Mouse (Mus musculus) lung, postnatal 36 days (tissue): ENCODE results near the gene Ganab.
A peak's percentile ranks its signal among the peaks of the same experiment; 100 is the strongest.
"Not testable (repeated sequence)": the region's sequence is repeated elsewhere in the genome, so short reads cannot be mapped to it uniquely, and the experiment has no call there.

Experiments
- DNase-seq: peaks from one replicate; pipeline ENCODE4 v3.0.0; 2022; ENCODE audit warnings: mixed read lengths

The Ganab gene

DNA sequence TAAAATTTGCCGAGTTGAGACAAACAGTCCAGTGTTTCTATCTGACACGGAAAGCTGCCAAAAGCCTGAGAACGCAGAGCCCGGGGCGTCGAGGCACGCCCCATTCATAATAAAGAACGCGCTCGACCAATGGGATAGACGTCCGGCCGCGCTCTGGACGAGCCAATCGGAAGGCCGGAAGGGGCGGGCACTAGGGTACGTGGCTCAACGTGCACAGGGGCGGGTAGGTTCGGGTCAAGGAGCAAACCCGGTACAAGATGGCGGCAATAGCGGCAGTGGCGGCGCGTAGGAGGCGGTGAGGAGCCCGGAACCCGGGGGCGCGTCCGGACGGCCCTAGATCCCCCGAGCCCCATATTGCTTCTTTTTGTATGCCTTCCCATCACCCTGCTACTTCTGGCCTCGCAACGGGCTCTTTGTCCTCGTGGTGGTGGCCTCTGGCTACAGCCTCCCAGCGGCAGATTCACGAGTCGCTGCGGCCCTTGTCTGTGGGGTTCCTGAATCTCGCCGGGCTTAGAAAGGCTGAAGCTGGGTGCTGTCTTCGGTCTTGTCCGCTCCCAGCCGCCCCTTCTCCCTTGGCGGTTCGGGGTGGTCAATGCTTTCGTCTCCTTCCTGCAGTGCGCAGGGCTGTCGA is at the start of gene Ganab:
TSS of gene Ganab (plus strand) at position 207 of the 631 bp plus-strand sequence.
- peak; percentile 98 for DNase-seq

DNA sequence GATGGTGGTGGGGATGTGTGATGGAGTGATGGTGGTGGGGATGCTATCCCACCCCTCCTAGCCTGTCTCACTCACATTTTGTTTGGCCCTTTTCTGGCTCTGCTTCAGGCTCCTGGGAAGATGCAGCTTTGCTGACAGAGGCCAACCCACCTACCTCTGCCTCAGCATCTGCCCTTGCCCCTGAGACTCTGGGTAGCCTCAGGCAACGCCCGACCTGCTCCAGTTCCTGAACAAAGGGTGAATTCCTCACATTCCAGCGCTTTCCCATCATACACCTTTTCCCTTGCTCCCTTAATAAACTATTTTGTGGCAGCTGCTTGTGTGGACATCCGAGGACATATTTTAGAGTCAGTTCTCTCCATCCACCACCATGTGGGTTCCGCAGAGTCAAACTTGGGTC is 49.5 kb upstream of the Ganab start:
- no peak for DNase-seq

DNA sequence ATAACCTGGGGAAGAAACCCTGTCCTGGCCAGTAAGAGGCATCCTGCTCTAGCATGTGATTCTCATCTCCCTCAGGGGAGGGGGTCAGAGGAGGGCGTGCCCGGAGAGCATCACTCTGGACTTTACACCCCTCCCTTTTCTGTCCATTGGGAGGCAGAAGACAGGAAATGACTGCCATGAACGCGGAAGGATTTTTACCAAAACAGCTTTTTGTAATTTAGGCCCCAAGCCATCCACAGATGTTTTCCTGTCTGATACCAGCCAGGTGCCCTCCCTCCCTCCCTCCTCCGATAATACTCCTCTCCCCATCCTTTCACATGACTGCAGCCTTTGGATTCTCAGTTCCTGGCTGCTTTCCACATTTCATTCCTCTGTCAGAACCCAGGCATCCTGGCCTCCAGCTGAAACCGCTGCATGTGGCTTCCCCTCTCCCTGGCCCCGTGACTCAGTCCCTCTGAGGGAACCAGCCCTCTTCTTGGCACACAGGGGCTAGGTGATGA is 47.4 kb upstream of the Ganab start, which contains the start of gene Lrrn4cl:
TSS of gene Lrrn4cl (plus strand) at position 367 of the 500 bp plus-strand sequence.
- DNase-seq = peak; percentile 36

DNA sequence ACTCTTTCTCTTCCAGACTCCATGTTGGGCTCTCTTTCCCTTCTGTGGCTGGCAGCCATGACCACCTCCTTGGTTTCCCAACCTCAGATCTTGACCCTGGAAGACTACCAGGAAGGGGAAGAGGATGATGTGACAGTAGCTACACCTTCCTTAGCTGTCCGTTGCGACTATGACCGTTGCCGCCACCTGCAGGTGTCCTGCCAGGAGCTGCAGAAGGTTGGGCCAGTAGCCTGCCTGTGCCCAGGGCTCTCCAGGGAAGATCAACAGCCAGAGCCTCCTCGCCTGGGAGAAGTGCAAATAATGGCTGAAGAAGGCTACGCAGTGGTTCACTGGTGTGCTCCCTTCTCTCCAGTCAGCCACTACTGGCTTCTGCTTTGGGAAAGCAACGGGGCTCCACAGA is 46.2 kb upstream of the Ganab start:
- peak; percentile 59 for DNase-seq

DNA sequence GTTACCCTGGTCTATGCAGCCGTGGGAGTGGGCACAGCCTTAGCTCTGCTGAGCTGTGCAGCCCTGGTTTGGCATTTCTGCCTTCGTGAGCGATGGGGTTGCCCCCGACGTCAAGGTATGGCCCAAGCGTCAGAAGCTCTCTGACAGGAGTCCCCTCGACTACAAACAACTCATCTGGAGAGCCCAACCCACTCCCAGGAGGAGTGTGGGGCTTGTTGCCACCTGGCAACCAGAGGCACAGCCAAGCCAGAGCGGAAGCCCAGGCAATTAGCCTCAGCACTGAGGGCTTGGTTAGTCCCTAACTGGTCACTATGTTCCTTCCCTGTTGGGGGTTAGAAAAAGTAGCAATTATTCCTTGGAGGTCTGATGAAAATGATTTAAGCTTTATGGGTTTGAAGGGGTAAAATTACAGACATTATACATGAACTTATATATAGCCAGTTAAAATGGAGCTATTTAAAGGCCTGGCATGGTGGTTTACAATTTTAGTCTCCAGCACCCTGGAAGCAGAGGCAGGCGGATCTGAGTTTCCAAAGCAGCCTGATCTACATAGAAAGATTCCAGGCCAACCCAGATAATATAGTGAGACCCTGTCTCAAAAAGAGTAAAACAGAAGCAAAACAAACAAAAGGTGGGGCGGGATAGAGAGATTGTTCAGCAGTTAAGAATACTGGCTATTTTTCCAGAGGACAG is 45.5 kb upstream of the Ganab start:
- no peak for DNase-seq

DNA sequence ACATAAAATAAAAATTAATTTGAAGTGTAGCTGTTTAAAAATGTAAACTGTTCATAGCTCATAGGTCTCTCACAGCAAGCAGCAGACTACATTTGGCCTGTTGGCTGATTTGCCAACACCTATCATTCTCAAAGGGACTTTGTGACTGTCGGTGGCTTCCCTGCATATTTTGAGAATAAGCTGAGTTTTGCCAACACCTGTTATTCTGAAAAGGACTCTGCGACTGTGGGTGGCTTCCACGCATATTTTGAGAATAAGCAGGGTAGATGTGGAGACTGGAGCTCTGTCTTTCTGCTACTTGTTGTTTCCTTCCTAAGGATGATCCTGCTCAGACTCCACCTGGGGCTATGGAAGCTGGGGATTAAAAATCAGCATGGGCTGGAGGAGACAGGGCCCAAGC is 44.8 kb upstream of the Ganab start:
- DNase-seq = no peak

DNA sequence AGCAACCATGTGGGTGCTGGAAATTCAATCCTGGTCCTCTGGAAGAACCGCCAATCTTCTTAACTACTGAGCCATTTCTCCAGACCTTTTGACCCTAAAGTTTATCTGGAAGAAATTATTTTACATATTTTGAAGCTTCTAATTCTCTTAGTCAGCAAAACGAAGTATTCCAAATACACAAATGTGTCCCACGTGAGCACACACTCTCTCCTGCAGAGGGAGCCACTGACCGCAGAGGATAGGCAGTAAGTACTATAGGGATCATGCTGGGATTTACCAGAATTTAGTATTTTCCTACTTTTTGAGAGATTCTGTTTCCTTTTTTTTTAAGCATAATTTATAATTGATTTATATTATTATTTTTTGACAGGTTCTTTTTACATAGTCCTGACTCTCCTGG is 40.2 kb upstream of the Ganab start:
- peak; percentile 84 for DNase-seq

DNA sequence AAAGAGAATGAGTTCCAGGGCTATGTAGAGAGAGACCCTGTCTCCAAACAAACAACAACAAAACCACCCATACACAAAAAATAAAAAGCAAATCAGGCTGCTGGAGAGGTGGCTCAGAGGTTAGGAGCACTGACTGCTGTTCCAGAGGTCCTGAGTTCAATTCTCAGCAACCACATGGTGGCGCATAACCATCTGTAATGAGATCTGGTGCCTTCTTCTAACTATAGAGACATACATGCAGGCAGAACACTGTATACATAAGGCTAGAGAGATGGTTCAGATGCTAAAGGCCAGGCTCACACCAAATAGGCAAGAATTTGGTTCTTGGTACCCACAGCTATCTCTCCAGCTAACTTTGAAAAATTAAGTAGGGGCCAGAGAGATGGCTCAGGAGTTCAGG is 38.9 kb upstream of the Ganab start:
- peak; percentile 74 for DNase-seq

DNA sequence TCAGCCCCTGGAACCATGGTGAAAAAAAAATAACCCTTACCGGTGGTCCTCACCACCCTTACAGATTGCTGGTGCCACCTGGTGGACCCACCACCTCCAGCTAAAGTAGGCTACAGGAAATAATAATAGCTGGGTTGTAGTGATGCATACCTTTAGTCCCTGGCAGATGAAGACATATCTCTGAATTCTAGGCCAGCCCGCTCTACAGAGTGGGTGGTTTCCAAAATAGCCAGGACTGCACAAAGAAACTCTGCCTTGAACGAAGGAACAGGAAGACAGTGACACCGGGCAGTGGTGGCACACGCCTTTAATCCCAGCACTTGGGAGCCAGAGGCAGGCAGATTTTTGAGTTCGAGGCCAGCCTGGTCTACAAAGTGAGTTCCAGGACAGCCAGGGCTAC is 33.6 kb upstream of the Ganab start:
- no peak for DNase-seq

DNA sequence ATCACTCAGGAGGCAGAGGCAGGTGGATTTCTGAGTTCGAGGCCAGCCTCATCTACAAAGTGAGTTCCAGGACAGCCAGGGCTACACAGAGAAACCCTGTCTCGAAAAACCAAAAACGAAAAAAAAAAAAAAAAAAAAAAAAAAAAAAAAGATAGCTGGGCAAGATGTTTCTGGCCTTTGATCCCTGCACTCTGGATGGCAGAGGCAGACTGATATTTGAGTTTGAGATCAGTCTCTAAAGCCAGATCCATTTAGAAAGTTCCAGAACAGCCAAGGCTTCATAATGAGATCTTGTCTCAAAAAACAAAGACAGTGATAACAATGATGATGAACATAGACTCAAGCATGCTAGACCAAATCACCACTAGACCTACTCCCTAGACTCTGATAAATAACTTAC is 27.5 kb upstream of the Ganab start:
- DNase-seq = not testable (repeated sequence)

DNA sequence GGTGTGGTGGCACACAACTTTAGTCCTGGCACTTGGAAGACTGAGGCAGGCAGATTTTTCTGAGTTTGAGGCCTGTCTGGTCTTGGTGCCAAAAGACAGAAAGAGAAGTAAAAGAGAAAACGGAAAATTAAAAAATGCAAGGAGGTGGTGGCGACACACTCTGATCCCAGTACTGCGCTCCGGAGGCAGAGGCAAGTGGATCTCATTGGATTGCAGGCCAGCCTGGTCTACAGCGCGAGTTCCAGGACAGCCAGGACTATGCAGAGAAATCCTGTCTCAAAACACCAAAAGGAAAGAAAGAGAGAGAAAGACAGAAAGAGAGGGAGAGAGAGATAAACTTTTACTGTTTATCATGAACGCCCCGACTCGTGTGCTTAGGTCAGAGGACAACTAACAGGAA is 27.0 kb upstream of the Ganab start:
- DNase-seq = no peak

DNA sequence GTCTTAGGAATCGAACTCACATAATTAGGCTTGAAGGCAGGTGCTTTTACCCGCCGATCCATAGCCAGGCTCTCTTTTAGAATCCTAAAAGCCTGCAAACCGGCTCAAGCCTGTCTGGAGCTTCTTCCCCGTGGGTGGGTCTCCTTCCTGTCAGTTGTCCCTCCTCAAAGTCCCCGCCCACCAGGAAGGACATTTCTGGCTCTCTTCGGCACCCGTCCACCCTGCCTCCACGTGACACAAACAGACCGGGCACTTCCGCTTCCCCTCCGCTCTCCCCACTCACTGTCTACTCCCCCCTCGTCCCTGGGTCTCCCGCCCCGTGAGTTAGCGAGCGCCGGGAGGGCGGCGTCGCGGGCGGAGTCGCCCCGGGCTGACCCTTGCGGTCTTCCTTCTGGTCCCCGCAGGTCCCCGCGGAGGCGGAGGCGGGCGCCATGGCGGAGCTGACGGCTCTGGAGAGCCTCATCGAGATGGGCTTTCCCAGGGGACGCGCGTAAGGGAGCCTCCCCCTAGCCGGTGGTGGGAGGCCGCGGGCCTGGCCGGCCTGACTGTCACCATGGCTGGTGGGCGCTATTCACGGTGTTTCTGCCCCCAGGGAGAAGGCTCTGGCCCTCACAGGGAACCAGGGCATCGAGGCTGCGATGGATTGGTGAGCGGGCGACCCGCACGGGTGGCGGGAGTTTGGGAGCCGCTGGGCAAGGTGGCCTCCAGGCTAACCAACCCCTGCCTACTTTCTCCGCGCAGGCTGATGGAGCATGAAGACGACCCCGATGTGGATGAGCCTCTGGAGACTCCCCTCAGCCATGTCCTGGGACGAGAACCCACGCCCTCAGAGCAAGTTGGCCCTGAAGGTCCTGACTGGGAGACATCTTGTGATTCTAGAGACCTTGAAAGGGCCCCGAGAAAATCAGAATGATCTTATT is 26.3 kb upstream of the Ganab start, which contains the start of gene Ubxn1:
TSS of gene Ubxn1 (plus strand) at position 230 of the 920 bp plus-strand sequence.
- DNase-seq = peak; percentile 98

DNA sequence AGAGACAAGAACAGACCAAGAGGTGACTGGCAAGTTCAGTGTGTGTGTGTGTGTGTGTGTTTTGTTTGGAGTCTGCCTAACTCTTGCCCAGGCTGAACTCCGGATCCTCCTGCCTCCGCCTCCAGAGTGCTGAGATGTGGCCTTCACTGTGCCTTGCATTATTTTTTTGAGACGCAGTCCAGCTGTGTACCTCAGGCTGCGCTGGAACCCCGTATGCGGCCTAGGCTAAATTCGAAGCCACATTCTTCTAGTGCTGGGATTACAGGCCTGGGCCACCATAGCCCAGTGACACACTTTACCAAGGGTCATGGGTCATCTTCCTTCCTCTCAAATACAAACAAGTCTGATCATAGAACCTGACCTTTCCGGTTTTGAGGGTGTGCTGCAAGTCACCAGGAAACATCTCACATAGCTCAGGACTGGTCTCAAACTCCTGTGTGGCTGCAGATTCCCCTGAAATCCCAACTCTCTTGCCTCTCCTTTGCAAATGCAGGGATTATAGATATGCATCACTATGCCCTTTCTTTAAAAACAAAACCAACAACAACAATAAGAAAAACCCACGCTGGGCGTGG is 25.5 kb upstream of the Ganab start:
- DNase-seq = no peak

DNA sequence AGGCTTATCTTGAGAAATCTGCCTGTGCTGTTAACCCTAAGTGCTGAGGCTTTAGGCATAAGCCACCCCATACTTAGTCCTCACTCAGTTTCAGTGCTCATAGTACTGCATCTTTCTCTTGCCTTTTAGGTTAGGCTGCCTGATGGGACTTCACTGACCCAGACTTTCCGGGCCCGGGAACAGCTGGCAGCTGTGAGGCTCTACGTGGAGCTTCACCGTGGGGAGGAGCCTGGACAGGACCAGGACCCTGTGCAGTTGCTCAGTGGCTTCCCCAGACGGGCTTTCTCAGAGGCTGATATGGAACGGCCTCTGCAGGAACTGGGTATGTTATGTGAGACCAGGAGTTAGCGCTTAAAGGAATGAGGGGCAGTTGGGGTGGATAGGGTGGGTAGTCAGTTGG is 22.8 kb upstream of the Ganab start:
- no peak for DNase-seq

DNA sequence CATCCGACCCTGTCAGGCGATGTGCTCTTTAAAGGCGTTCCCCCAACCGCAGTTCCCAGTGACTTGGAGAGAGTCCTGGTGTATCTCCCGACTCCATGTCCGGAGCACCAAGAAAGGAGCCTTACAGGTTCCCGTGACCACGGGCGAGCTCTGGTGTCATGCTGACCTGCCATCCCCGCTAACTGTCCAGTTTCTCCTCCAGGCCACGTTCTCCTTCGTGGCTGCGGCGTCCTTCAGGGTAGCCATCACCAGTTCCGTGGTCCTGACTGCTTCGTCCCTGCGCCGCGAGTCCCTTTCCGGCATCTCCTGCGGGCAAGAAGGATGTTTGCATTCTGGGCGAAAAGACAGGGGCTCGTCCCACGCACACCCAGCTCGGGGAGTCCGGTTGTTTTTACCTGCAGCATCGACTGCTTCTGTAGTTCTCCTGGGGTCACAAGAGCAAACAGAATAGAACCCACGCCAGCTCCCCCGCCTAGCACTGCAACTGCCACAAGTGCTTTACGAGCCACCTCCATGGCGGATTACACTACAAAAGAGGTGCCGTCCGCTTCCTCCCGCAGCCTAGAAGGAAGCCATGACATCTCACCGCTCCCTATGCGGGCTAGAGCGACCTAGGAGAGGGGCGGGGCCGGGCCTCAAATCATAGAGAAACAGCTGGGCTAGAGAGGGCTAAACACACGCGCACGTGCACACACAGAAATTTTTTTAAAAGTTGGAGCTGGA is 17.4 kb upstream of the Ganab start, which contains the start of gene Uqcc3:
TSS of gene Uqcc3 (minus strand) at position 613 of the 723 bp plus-strand sequence.
- DNase-seq = peak; percentile 96

DNA sequence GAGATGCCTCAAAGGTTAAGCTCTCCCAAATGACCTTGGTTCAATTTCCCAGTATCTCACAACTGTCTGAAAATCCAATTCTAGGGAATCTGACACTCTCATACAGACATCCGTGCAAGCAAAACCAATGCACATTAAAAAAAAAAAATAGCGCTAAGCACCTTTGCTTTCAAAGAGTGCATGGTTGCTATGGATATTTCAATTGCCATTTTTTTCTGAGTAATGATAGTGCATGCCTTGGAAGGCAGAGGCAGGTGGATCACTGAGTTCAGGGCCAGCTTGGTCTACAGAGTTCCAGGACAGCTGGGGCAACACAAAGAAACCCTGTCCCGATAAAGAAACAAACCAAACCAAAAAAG is 16.9 kb upstream of the Ganab start:
- DNase-seq = no peak

DNA sequence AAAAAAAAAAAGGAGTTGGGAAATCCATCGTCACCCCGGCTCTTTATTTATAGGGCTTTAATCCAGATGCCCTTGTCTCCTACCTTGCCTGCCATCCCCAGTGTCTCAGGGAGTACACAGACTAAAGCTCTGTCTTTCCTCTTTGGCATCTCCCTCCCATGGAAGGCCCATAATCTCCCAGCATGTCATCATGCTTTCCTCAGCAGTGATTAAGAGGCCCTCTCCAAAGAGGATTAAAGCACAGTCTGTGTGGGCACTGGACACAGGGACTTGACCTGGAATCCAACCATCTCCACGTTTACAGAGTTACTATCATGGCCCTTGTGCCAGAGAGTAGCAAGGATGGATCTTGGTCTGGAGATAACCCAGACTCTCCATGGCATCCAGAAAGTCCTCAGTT is 14.3 kb upstream of the Ganab start, which contains the start of the genes Lbhd1 and Gm49403:
TSS of gene Lbhd1 (plus strand) at position 117 of the 400 bp plus-strand sequence.
TSS of gene Gm49403 (plus strand) at position 315 of the 400 bp plus-strand sequence.
- no peak for DNase-seq

DNA sequence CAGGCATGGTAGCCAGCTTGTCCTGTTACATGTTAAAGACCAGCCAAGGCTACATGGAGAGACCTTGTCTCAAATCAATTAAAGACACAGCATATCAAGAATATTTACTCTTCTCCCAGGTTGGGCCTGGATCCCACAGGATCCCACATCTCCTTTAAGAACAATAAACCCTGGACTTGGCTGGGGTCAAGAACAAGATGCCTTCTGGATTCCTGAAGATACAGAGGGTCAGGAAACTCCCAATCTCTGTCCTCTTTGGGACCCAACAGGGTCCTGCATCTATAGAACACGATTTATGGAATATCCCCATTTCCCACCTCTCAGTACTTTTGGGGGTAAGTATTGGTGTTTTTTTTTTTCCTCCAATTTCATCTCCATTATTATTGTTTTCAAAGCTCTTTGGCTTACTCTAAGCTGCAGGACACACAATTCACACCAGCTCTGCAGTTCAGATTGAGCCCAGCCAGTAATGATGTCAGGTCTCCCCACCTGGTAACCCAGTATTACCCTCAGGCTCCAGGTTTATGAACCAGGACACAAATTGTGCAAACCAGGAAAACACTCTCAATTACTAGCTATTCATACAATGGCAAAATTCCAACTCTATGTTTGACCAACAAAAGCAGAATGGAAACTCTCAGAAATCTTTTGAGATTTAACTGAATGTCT is 10.8 kb upstream of the Ganab start:
- peak; percentile 17 for DNase-seq

DNA sequence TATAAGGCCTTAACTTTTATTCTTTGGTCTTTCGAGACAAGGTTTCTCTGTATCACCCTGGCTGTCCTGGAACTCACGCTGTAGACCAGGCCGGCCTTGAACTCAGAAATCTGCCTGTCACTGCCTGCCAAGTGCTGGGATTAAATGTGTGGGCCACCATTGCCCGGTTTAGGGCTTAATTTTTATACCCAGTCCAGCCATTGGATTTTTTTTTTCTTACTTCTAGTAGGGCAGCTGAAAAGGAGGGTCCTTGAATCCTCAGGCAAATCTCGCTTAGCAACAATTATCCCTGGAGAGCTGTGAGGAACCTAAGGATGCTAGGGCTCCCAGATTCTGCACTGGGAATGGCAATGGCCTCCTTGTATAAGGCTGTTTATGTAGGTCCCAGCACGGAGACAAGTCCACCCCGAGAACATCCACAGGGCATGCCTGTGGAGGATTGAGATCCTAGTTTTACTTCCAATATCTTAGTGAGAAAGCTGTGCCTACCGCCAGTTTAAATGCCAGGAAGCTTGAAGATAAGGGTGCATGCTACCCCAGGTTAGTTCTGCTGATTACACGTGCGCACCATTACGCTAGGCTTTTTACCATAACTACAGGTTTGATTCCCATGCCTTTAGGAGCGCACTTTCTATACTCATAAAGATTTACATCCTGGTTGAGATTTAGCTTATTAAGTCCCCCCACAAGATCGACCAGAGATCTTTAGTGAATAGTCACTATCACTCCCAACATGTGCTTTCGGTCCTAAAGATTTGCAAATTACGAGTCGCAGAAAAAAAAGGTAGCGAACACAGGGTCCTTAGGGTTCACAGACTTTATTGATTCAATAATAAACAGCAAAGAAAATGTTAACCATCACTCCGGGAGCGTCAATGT is 10.0 kb upstream of the Ganab start:
- DNase-seq = no peak
